Mouse (Mus musculus) T-helper 1 cell (primary cell): ENCODE measurements around the gene Ythdc1.

Experiments
- in situ Hi-C: fragments of 300-600 bp; cut with MboI, MseI; formaldehyde crosslinking; loops from one replicate; pipeline ENCODE4 v1.15.1; 2025; ENCODE audit warnings: high pct_unique_total_duplicates

Gene Ythdc1

DNA sequence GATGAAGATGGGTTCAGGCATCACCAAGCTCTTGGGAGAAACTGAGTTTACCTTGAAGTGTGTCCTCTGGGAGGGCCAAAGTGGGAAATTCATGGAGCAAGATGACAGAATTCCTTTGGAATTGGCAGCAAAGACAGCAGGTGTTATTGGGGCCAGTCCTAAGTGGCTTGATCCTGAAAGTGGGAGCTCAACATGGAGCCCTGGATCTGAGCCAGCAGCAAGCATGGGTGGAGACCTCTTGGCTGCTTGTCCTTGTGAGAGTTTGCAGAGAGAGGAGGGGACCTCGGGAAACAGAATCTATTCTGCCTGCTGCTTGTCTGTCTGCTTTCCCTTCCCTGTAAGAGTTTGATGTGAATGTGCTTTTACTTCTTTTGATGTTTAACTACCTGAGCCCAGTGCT is 67.9 kb downstream of the Ythdc1 start:
- in situ Hi-C loops: no loop called here
